Mouse (Mus musculus): ENCODE measurements around the gene Sirt5. TPM values are rescaled to one million over a fixed set of nuclear protein-coding genes. Genes with fewer than 3 reads are reported as not detected.

The Sirt5 gene
- polyA plus RNA-seq, 1 experiment: 23.1 TPM

DNA sequence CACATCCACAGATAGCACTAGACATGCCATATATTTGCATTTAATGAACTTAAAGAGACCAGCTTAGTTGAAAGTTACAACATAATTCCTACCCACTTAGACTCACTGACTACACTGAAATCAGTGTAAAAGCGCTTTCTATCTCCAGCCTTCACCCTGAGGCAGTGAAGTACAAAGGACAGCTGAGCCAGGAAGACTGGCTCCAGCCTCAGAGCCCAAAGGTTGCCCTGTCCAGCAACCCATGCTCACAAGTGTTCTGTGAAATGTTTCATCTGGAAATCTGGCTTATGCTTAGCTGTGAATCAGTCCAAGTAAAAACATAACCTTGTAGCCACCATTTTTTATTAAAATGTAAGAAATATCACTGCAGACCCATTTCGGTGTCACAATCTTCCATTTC is 48.3 kb downstream of the Sirt5 start:
- H3K4me1 ChIP-seq (ENCODE audit: control insufficient read depth, insufficient read depth, insufficient read length, low read length): no peaks in the 10 kb centered on the region
- H3K27ac ChIP-seq (replicated peaks; ENCODE audit: low read depth, low read length): no peak overlapping the region

DNA sequence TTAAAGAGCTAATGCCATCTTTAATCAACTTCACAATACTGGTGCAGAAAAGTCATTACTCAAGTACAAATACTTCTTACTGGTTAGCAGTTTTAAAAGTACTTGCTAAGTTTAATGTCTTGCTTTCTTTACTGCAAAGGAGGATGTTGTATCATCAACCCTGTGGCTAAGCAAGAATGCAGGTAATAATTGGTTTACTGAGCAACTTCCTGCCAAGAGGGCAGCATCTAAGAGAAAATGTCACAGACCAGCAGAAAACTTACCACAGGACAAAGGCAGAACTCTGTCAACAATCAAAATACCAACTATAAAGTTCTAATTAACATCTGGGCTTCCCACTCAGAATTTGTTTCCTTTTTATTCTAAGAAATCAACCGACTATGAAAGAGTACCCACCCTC is 50.0 kb downstream of the Sirt5 start:
- H3K4me1 ChIP-seq (ENCODE audit: control insufficient read depth, insufficient read depth, insufficient read length, low read length): no peaks in the 10 kb centered on the region
- no peak overlapping the region for H3K27ac ChIP-seq (replicated peaks; ENCODE audit: low read depth, low read length)
- H3K4me3 ChIP-seq (ENCODE audit: insufficient read depth, low read depth, low read length): no peak overlapping the region

More for the DNA sequence above, 48.3 kb downstream of the Sirt5 start:
- H3K4me3 ChIP-seq (ENCODE audit: insufficient read depth, low read depth, low read length): no peak overlapping the region

DNA sequence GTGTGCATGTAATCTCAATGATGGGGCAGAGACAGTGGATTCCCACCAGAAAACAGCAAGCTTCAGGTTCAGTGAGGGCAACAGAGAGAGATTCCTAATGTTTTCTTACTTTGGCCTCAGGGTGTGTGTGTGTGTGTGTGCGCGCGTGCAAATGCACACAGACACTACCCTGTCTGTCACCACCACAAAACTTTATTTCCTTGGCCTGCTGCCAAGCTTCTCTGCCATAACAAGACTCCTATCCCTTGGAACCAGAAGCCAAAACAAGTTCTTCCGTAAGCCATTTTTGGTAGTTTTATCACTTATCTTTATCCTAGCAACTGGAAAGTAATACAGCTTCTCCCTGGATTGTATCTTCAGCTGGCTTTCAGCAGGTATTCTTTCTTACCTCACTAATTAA is 63.1 kb downstream of the Sirt5 start:
- Histone ChIP-seq H3K4me3 (ENCODE audit: insufficient read depth, low read depth, low read length) (no peak overlapping the region), H3K4me1 (ENCODE audit: control insufficient read depth, insufficient read depth, insufficient read length, low read length) (no peaks in the 10 kb centered on the region; the same call in 1 of the 2 replicates), H3K27ac (replicated peaks; ENCODE audit: low read depth, low read length) (no peak overlapping the region)

DNA sequence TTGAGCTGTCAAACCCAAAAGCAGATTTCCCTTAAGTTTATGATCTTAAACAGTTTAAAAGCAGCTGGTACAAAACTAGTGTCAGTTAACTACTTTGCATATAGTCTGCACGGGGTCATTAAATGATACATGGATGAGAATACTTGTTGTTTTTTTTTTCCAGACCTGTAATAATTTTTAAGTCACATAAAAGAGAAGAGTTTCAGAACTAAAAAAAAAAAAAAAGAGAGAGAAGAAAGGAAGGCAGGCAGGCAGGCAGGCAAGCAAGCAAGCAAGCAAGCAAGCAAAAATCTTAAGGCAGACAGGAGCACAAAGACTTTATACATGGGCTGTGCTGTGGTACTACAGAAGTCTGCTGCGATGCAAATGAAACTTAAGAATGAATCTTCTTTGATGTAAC is 68.1 kb downstream of the Sirt5 start:
- Histone ChIP-seq H3K27ac (replicated peaks; ENCODE audit: low read depth, low read length) (no peak overlapping the region), H3K4me3 (ENCODE audit: insufficient read depth, low read depth, low read length) (no peak overlapping the region), H3K4me1 (ENCODE audit: control insufficient read depth, insufficient read depth, insufficient read length, low read length) (no peaks in the 10 kb centered on the region; the same call in 1 of the 2 replicates)

DNA sequence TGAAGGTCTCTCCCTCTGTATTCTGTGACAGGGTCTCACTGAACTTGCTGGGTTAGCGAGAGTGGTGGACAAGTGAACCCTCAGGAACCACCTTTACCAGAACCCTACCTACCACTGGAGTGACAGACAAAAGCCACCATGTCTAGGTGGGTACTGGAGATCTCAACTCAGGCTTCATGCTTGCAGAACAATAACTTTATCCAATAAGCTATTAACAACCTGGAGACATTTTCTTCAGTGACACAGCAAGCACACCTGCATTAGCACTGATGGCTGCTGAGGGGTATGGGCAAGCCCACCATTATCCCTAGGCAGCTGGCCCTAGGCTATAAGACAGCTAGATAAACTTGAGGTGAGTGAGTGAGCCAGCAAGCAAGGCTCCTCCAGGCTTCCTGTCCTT is 75.1 kb downstream of the Sirt5 start:
- H3K27ac ChIP-seq (replicated peaks; ENCODE audit: low read depth, low read length): no peak overlapping the region

DNA sequence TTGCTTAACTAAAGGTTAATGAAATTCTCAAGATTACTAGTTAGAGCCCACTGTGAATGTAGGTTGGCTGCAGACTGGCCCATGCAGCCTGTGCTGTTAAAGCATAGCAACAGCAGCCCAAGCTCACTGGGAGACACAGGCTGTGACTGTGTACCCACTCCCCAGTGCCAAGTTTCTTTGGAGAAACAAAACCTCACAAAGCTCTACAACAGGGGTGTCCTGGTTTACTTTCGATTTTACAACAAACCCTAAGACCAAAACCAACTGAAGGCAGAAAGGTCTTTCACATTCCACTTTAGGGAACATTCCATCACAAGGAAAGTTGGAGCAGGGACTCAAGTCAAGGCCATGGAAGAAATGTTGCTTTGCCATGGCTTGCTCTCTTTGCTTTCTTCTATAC is 77.3 kb downstream of the Sirt5 start:
- H3K4me3 ChIP-seq (ENCODE audit: insufficient read depth, low read depth, low read length): no peak overlapping the region
- peaks cover 26% of the 10 kb centered on the region for H3K4me1 ChIP-seq (ENCODE audit: control insufficient read depth, insufficient read depth, insufficient read length, low read length)
- no peak overlapping the region for H3K27ac ChIP-seq (replicated peaks; ENCODE audit: low read depth, low read length)

More for the DNA sequence above, 75.1 kb downstream of the Sirt5 start:
- Histone ChIP-seq H3K4me3 (ENCODE audit: insufficient read depth, low read depth, low read length) (no peak overlapping the region), H3K4me1 (ENCODE audit: control insufficient read depth, insufficient read depth, insufficient read length, low read length) (peaks cover 12% of the 10 kb centered on the region)

DNA sequence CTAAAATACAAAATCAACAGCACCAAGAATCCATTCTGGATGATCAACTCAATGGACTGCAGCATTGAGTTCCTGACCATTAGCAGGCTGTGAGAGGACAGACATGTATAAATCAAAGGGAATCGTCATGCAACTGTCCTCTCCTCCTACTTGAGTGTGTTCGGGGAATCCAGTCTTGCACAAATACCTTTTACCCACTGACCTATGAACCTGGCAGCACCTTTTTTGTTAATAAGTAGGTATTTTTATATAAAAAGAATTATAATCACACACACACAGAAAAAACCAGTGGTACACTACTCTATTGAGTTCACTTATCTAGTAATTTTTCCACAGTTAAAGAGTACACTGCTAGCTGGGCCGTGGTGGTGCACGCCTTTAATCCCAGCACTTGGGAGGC is 78.4 kb downstream of the Sirt5 start:
- H3K4me1 ChIP-seq (ENCODE audit: control insufficient read depth, insufficient read depth, insufficient read length, low read length): peaks cover 27% of the 10 kb centered on the region
- H3K27ac ChIP-seq (replicated peaks; ENCODE audit: low read depth, low read length): no peak overlapping the region
- no peak overlapping the region for H3K4me3 ChIP-seq (ENCODE audit: insufficient read depth, low read depth, low read length)

DNA sequence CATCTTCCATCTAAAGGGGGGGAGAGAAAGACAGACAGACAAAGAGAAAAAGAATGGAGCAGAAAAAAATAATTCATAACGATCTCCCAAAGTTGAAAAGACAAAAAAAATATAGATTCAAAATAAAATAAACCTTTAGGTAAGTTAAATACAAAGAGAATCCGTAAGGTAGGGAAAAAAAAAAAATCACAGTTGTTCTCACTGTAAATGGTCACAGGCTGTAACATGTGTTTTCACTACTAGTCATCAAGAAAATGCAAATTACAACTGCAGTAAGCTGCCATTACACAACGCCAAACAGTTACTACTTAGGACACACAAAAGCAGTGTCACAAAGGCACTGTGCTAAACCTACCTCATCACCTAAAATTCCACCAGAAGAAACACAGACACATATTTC is 79.4 kb downstream of the Sirt5 start:
- no peak overlapping the region for H3K27ac ChIP-seq (replicated peaks; ENCODE audit: low read depth, low read length)
- peaks cover 27% of the 10 kb centered on the region for H3K4me1 ChIP-seq (ENCODE audit: control insufficient read depth, insufficient read depth, insufficient read length, low read length)
- H3K4me3 ChIP-seq (ENCODE audit: insufficient read depth, low read depth, low read length): no peak overlapping the region

Other genes starting within 250 kb of the Sirt5 start
- gene Tbc1d7, start 194.0 kb upstream of the Sirt5 start, polyA plus RNA-seq (2012; ENCODE audit: insufficient read depth, insufficient read length, missing spikeins): 19.9 and 27.2 TPM in 2 replicates
- gene Gfod1, start 61.3 kb upstream of the Sirt5 start, polyA plus RNA-seq (2012; ENCODE audit: insufficient read depth, insufficient read length, missing spikeins): 4.4 and 7.7 TPM in 2 replicates
- 96.3 and 110 TPM in 2 replicates for gene Nol7, start 32.9 kb downstream of the Sirt5 start, polyA plus RNA-seq (2012; ENCODE audit: insufficient read depth, insufficient read length, missing spikeins)
- gene Ranbp9, start 115.8 kb downstream of the Sirt5 start, polyA plus RNA-seq (2012; ENCODE audit: insufficient read depth, insufficient read length, missing spikeins): 38.5 and 48.5 TPM in 2 replicates
- gene Mcur1, start 194.7 kb downstream of the Sirt5 start, polyA plus RNA-seq (2012; ENCODE audit: insufficient read depth, insufficient read length, missing spikeins): 154 and 157 TPM in 2 replicates